Mouse (Mus musculus) midbrain, embryonic 15.5 days (tissue): ENCODE data around the gene Mia3. TPM values are rescaled to one million over a fixed set of nuclear protein-coding genes. Genes with fewer than 3 reads are reported as not detected.
"Not testable (repeated sequence)": the region's sequence is repeated elsewhere in the genome, so short reads cannot be mapped to it uniquely, and the experiment has no call there.

Source experiments
- ATAC-seq: fragments of 200-750 bp; cut with Nextera tagmentation; replicated peaks from 2 replicates; pipeline ENCODE4 v1.8.0; 2017; ENCODE audit warnings: moderate TSS enrichment
- H3K27ac ChIP-seq: fragments of 300-500 bp; sonication (generic); 2 replicates; pipeline ENCODE4 v1.5.1; 2015; ENCODE audit warnings: mild to moderate bottlenecking, inconsistent platforms
- H3K27me3 ChIP-seq: fragments of 300-500 bp; sonication (generic); replicated peaks from 2 replicates; pipeline ENCODE4 v1.6.1; 2015; ENCODE audit warnings: inconsistent platforms
- H3K36me3 ChIP-seq: fragments of 300-500 bp; sonication (generic); replicated peaks from 2 replicates; pipeline ENCODE4 v1.6.1; 2015; ENCODE audit warnings: inconsistent platforms
- H3K4me1 ChIP-seq: fragments of 300-500 bp; sonication (generic); 2 replicates; pipeline ENCODE4 v1.6.1; 2015; ENCODE audit warnings: inconsistent platforms
- H3K4me2 ChIP-seq: fragments of 300-500 bp; sonication (generic); 2 replicates; pipeline ENCODE4 v1.6.1; 2015; ENCODE audit warnings: inconsistent platforms, mild to moderate bottlenecking, moderate library complexity
- H3K4me3 ChIP-seq: fragments of 300-500 bp; sonication (generic); 2 replicates; pipeline ENCODE4 v1.5.1; 2015; ENCODE audit warnings: mild to moderate bottlenecking, inconsistent platforms
- H3K9ac ChIP-seq: fragments of 300-500 bp; sonication (generic); 2 replicates; pipeline ENCODE4 v1.6.1; 2015; ENCODE audit warnings: mild to moderate bottlenecking, inconsistent platforms
- H3K9me3 ChIP-seq: fragments of 300-500 bp; sonication (generic); 2 replicates; pipeline ENCODE4 v1.6.1; 2016; ENCODE audit warnings: inconsistent platforms
- WGBS: fragments of 180-500 bp; shearing (Covaris S2); methylation state at CpG from one replicate; pipeline ENCODE4 v1.1.7; 2015; ENCODE audit warnings: mixed read lengths; 5-methylcytosine and 5-hydroxymethylcytosine counted together
- polyA plus RNA-seq: library from polyadenylated mRNA; unstranded; fragments of >200 nt; fragmentation: Nextera tagmentation; extraction: Ambion mirVana; gene quantifications from 2 replicates; pipeline ENCODE4 v1.2.1, GENCODE M21; 2015

Mia3 gene
- polyA plus RNA-seq, 1 experiment from 2014 or later, result 106 TPM

GRCm38 (mm10) chr1:183324433-183324832 is 44.9 kb downstream of the Mia3 start:
- 91% methylated on average over 6 of the region's 6 CpGs for WGBS
- no peaks in the 10 kb centered on the region for H3K4me1 ChIP-seq
- H3K27ac ChIP-seq, result no peak overlapping the region
- H3K4me3 ChIP-seq, result no peak overlapping the region
- no peaks in the 10 kb centered on the region for H3K27me3 ChIP-seq
- no peak overlapping the region for H3K4me2 ChIP-seq
- peaks cover 55% of the 10 kb centered on the region for H3K36me3 ChIP-seq
- no peak for ATAC-seq
- no peak overlapping the region for H3K9ac ChIP-seq
- no peaks in the 10 kb centered on the region for H3K9me3 ChIP-seq

DNA sequence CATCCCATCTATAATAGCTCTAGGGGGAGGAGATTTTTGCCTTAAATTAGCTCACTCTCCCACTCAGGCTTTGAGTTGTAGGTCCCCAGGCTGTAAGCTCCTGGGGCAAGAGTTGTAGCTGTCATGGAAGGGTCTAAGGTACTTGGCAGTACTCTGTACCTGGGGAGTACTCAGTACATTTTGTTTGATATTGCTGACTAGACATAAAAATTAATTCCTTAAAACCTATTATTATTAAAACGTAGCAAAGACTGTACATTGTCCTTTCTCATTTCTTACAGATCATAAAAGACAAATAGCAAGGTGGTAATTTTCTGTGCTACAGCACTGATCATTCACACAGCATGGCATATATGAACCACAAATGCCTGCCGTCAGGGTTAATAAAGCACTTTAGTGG is 45.4 kb downstream of the Mia3 start:
- WGBS, result 98% methylated on average over 2 of the region's 2 CpGs
- Histone ChIP-seq H3K4me2 (no peak overlapping the region), H3K27ac (no peak overlapping the region), H3K4me3 (no peak overlapping the region), H3K4me1 (no peaks in the 10 kb centered on the region), H3K9me3 (no peaks in the 10 kb centered on the region), H3K36me3 (peaks cover 55% of the 10 kb centered on the region), H3K9ac (no peak overlapping the region), H3K27me3 (no peaks in the 10 kb centered on the region)
- ATAC-seq, result no peak

DNA sequence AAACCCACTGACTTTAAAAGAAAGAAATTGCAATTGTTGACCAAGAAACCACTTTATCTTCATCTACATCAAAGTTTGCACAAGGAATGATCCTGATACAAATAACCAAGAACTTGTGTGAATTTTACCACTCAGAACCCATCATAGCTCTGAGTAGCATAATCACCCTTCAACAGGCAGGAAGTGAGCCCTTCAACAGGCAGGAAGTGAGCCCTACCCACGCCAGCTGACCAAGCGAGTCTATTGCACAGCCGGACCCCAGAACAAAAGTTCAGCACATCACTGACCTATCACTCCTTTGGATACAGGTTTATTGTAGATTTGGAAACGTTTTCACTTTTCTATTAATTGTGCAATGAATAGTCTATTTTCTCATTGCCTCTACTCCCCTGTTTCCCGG is 46.9 kb downstream of the Mia3 start:
- H3K27me3 ChIP-seq, H3K9ac ChIP-seq, H3K4me2 ChIP-seq, H3K4me1 ChIP-seq, H3K4me3 ChIP-seq, ATAC-seq, H3K27ac ChIP-seq, H3K9me3 ChIP-seq: not testable (repeated sequence)
- H3K36me3 ChIP-seq, result peaks cover 55% of the 10 kb centered on the region
- WGBS, result 93% methylated on average over 5 of the region's 5 CpGs

DNA sequence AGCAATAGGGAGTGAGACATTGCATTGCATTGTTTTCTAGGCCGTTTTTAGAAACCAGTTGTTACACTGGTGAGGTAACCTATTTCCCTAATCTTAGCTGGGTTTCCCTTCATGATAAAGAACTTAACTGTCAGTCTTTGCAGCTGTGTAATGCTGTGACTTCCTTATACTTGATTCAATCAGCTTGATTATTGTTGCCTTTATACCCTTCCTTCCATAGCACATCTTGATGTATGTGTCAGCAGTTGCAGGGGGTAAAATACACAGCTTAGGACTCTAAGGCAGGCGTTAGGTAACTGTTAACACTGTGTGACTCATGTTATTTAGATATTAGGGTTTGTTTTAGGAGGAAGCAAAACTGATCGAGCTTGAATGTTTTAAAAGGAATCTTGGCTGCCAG is 48.6 kb downstream of the Mia3 start:
- Histone ChIP-seq H3K36me3 (peaks cover 56% of the 10 kb centered on the region), H3K27ac (no peak overlapping the region), H3K4me1 (no peaks in the 10 kb centered on the region), H3K9me3 (no peaks in the 10 kb centered on the region), H3K4me3 (no peak overlapping the region), H3K4me2 (no peak overlapping the region), H3K9ac (no peak overlapping the region), H3K27me3 (no peaks in the 10 kb centered on the region)
- 83% methylated on average over 3 of the region's 3 CpGs for WGBS
- no peak for ATAC-seq

GRCm38 (mm10) chr1:183315783-183316182 is 53.6 kb downstream of the Mia3 start:
- Histone ChIP-seq H3K9me3 (no peaks in the 10 kb centered on the region), H3K4me2 (no peak overlapping the region), H3K4me1 (no peaks in the 10 kb centered on the region), H3K36me3 (peaks cover 52% of the 10 kb centered on the region), H3K27ac (no peak overlapping the region), H3K9ac (no peak overlapping the region), H3K4me3 (no peak overlapping the region), H3K27me3 (no peaks in the 10 kb centered on the region)
- ATAC-seq, result no peak
- WGBS, result 88% methylated on average over 2 of the region's 2 CpGs

- WGBS, result 99% methylated on average over 2 of the region's 2 CpGs
- no peak for ATAC-seq
- Histone ChIP-seq H3K27ac (no peak overlapping the region), H3K4me3 (no peak overlapping the region), H3K36me3 (peaks cover 38% of the 10 kb centered on the region), H3K4me1 (no peaks in the 10 kb centered on the region), H3K4me2 (no peak overlapping the region), H3K9me3 (no peaks in the 10 kb centered on the region), H3K9ac (no peak overlapping the region), H3K27me3 (no peaks in the 10 kb centered on the region)
Observed at GRCm38 (mm10) chr1:183312076-183312475, 57.3 kb downstream of the Mia3 start.

DNA sequence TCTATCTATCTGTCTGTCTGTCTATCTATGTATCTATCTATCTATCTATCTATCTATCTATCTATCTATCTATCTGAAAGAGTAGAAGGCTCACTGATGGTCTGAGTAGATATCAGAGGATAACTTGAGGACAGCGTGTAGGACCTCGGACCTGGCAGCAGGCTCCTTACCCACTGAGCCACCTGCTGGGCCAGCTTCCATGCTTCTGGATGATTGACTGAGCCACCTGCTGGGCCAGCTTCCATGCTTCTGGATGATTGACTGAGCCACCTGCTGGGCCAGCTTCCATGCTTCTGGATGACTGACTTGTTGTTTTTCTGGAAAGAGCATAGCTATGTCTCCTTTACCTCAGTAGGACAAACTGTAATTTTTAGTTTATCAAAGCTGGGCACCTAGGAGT is 59.8 kb downstream of the Mia3 start:
- not testable (repeated sequence) for H3K4me3 ChIP-seq, H3K4me2 ChIP-seq, H3K4me1 ChIP-seq, H3K27me3 ChIP-seq, H3K9me3 ChIP-seq, ATAC-seq, H3K9ac ChIP-seq, H3K27ac ChIP-seq
- peaks cover 18% of the 10 kb centered on the region for H3K36me3 ChIP-seq
- 55% methylated on average over 2 of the region's 2 CpGs for WGBS

- no peaks in the 10 kb centered on the region for H3K4me1 ChIP-seq
- no peaks in the 10 kb centered on the region for H3K9me3 ChIP-seq
- ATAC-seq, result no peak
- H3K9ac ChIP-seq, result no peak overlapping the region
- H3K4me2 ChIP-seq, result no peak overlapping the region
- H3K4me3 ChIP-seq, result no peak overlapping the region
- H3K27me3 ChIP-seq, result no peaks in the 10 kb centered on the region
- WGBS, result 86% methylated on average over 1 of the region's 1 CpGs
- H3K36me3 ChIP-seq, result peaks cover 11% of the 10 kb centered on the region
- H3K27ac ChIP-seq, result no peak overlapping the region
Observed at GRCm38 (mm10) chr1:183308476-183308875, 60.9 kb downstream of the Mia3 start.

DNA sequence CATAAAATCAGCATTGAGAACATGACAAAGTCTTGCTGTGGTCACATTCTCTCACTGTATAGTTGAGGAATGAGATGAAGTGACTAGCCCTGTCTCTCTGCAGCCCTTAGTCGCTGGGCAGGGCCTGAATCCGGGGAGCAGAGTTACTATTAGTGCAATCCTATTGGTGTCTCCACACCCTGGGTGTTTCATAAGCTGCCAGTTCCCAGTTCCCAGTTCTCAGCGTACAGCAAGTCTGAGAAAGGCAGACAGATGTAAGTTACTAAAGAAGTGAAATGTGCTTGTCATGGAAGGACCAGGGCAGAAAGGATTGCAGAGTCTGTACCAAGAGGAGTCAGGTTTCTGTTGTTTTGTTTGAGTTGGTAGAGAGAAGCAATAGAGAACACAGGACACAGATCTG is 61.8 kb downstream of the Mia3 start:
- 91% methylated on average over 3 of the region's 3 CpGs for WGBS
- Histone ChIP-seq H3K4me3 (no peak overlapping the region), H3K9me3 (no peaks in the 10 kb centered on the region), H3K4me2 (no peak overlapping the region), H3K9ac (no peak overlapping the region), H3K27me3 (no peaks in the 10 kb centered on the region), H3K27ac (no peak overlapping the region), H3K36me3 (peaks cover 7% of the 10 kb centered on the region; the same call in 1 of the 2 replicates), H3K4me1 (no peaks in the 10 kb centered on the region)
- ATAC-seq, result no peak

GRCm38 (mm10) chr1:183299161-183299560 is 70.2 kb downstream of the Mia3 start:
- Histone ChIP-seq H3K27me3 (no peaks in the 10 kb centered on the region), H3K36me3 (no peaks in the 10 kb centered on the region), H3K9ac (no peak overlapping the region), H3K4me3 (no peak overlapping the region), H3K9me3 (no peaks in the 10 kb centered on the region), H3K4me1 (0 out of 2 replicates have a peak, but pooled peaks cover 4% of the 10 kb centered on the region), H3K4me2 (no peak overlapping the region), H3K27ac (no peak overlapping the region)
- ATAC-seq, result no peak
- 87% methylated on average over 6 of the region's 6 CpGs for WGBS

GRCm38 (mm10) chr1:183297886-183298489 is 71.4 kb downstream of the Mia3 start:
- Histone ChIP-seq H3K4me1 (0 out of 2 replicates have a peak, but pooled peaks cover 4% of the 10 kb centered on the region), H3K4me2 (peak overlapping the region; percentile 57), H3K27ac (peak overlapping the region; percentile 84; the same call in 1 of the 2 replicates), H3K9me3 (no peaks in the 10 kb centered on the region), H3K4me3 (peak overlapping the region; percentile 49), H3K27me3 (no peaks in the 10 kb centered on the region), H3K9ac (peak overlapping the region; percentile 33; the same call in 1 of the 2 replicates), H3K36me3 (no peaks in the 10 kb centered on the region; the same call in 1 of the 2 replicates)
- WGBS, result under 1% methylated on average over 20 of the region's 20 CpGs
- ATAC-seq, result no peak

DNA sequence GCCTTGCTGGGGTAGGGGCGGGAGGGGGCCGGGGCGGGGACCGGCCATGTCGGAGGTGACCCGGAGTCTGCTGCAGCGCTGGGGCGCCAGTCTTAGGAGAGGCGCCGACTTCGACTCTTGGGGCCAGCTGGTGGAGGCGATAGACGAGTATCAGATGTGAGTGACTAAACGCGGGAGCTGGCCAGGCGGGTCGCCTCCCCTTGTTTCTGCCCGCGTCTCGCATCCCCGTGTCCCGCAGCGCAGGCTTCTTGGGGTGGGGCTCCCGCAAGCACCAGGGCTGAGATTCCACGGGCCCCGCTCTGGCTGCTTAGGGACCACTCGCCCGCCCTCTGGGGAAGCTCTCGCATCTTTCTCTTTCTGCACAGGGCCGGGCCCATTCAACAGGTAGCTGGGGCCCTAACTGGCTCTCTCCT is 71.9 kb downstream of the Mia3 start:
- H3K4me2 ChIP-seq, result peak overlapping the region; percentile 57
- 0 out of 2 replicates have a peak, but pooled peaks cover 4% of the 10 kb centered on the region for H3K4me1 ChIP-seq
- H3K27ac ChIP-seq, result peak overlapping the region; percentile 84
- H3K9me3 ChIP-seq, result no peaks in the 10 kb centered on the region
- ATAC-seq, result no peak
- no peaks in the 10 kb centered on the region; the same call in 1 of the 2 replicates for H3K36me3 ChIP-seq
- under 1% methylated on average over 29 of the region's 30 CpGs for WGBS
- H3K27me3 ChIP-seq, result no peaks in the 10 kb centered on the region
- peak overlapping the region; percentile 49 for H3K4me3 ChIP-seq
- peak overlapping the region; percentile 33; the same call in 1 of the 2 replicates for H3K9ac ChIP-seq

DNA sequence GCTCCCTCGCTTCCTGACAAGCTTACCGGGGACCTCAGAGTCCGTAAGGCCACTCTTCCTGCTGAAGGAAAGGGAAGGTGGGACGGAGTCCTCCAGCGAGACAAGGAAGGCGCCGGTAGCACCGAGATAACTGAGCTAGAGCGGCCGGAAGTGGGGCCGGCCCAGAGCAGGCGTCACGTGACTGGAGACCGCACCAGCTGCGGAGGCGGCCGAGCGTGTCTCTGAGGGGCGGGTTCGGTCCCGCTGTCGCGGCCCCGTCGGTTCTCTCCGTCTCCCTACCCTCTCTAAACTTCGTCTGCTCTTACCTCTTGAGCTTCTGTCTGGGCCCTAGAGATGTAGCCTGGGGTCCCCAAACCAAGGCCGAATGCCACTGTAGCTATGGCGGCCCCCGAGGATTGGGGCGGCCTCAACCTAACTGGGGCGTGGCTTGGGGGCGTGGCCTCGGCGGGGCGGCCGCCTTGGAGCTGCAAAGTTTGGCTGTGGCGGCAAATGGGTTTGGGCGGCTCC is 72.4 kb downstream of the Mia3 start, which contains the start of gene Brox:
Gene Brox, minus strand, starts transcription at position 393 of the 507 bp plus-strand sequence.
- Histone ChIP-seq H3K36me3 (no peaks in the 10 kb centered on the region; the same call in 1 of the 2 replicates), H3K27ac (peak within 1 kb of the TSS; percentile 84), H3K27me3 (no peaks in the 10 kb centered on the region), H3K4me2 (peak within 1 kb of the TSS; percentile 57), H3K9ac (peak within 1 kb of the TSS; percentile 54), H3K9me3 (no peaks in the 10 kb centered on the region), H3K4me1 (0 out of 2 replicates have a peak, but pooled peaks cover 4% of the 10 kb centered on the region), H3K4me3 (peak within 1 kb of the TSS; percentile 49)
- under 1% methylated on average over 39 of the region's 39 CpGs for WGBS
- ATAC-seq, result peak; percentile 96
